In the genomic region with DNA sequence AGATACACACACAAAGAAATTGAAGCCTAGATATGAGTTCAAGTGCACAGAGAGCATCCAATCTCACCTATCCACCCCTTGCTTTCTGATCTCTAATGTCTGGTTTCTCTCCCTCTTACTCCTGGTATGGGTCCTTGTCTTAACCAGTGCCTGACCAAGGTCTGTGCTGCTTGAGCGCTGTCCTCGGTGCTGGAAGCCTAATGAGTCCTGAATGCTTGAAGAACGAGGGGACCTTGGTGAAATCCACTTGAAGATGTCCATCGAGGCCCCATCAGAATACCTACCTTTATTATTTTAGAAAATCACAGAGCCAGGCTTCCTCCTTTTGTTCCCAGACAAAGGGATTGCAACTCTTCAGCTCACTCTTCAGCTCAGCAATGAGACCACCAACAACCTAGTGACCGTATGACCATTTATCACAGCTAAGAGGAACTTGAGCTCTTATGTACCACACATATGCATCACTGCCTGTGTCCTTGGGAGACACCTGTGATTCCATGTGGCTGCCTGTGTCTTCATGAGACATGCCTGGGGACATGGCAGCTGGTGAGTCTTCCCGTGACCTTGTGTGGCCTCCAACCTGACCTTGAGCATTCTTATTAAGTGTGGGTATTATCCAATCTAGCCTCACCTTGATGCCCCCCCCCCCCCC, we compare ENCODE assay signal across 9 mouse cellular contexts. TPM values are rescaled to one million over a fixed set of nuclear protein-coding genes. Genes with fewer than 3 reads are reported as not detected.
DNase-seq lines count a peak whose midpoint lies in the region; ATAC-seq lines count a peak whose summit lies in the region.
"Had no signal": no experiment of that assay in that cellular context is flagged by ENCODE, and none has a peak within 500 bp of the region (broad histone marks: within the 10 kb centered on the region; RNA-seq: fewer than 3 reads in every experiment).

No protein-coding gene starts in this region.

- H3K27ac ChIP-seq in neural tube, embryonic 12.5 days: no peak overlapping the region

- H3K4me2 ChIP-seq in neural tube, embryonic 12.5 days (replicated peaks): peak overlapping the region; percentile 74

- H3K9ac ChIP-seq in neural tube, embryonic 12.5 days: peak overlapping the region; percentile 86; the same call in 1 of the 2 replicates

- no peaks in the 10 kb centered on the region for H3K36me3 ChIP-seq in neural tube, embryonic 12.5 days

- H3K27me3 ChIP-seq in neural tube, embryonic 12.5 days (replicated peaks): no peaks in the 10 kb centered on the region

- WGBS in neural tube, embryonic 12.5 days: 21% methylated on average over 6 of the region's 6 CpGs

- peak; percentile 16 for DNase-seq in cerebellum, adult 9-11 months
- DNase-seq in cerebellum, postnatal 10 days: no peak
- peak; percentile 50 for DNase-seq in 416B (ENCODE audit: low read depth)
- DNase-seq in embryo, embryonic 11.5 days (ENCODE audit: low read depth, low spot score): peak; percentile 63
- DNase-seq in kidney, postnatal 14 days: peak; percentile 39
- no peak for DNase-seq in layer of hippocampus, postnatal 14 days (ENCODE audit: low spot score in 2 of 2)
- DNase-seq in spleen, postnatal 36 days (ENCODE audit: low spot score in 2 of 2): no peak

- no peaks in the 10 kb centered on the region for H3K9me3 ChIP-seq in neural tube, embryonic 12.5 days

- ATAC-seq in neural tube, embryonic 12.5 days (ENCODE audit: low FRiP score, low read depth): 0 out of 2 replicates have a peak, but pooled peaks have one; percentile 23

- peak overlapping the region; percentile 73 for H3K4me3 ChIP-seq in neural tube, embryonic 12.5 days

- H3K4me1 ChIP-seq in neural tube, embryonic 12.5 days: peaks cover 23% of the 10 kb centered on the region

RNA-seq across cellular contexts. Expression of a gene that starts 0.4 kb away (rescaled TPM):
- 29.9 and 30.8 TPM in 2 replicates for polyA plus RNA-seq in neural tube, embryonic 12.5 days (2016; fragmentation: Nextera tagmentation; extraction: Ambion mirVana)
- total RNA-seq in layer of hippocampus, postnatal 14 days (2021): 100 to 1,000 TPM; 173 TPM
- polyA plus RNA-seq: liver, adult 2 months had no signal

RNA-seq across cellular contexts. Expression of a gene that starts 36.1 kb away (rescaled TPM):
- polyA plus RNA-seq in neural tube, embryonic 12.5 days (2016; fragmentation: Nextera tagmentation; extraction: Ambion mirVana): not detected in 2 replicates
- not detected for total RNA-seq in layer of hippocampus, postnatal 14 days (2021)
- total RNA-seq: liver, adult 2 months had no signal
- polyA plus RNA-seq: liver, adult 2 months had no signal

RNA-seq across cellular contexts. Expression of a gene that starts 53.7 kb away (rescaled TPM):
- not detected in 2 replicates for polyA plus RNA-seq in neural tube, embryonic 12.5 days (2016; fragmentation: Nextera tagmentation; extraction: Ambion mirVana)
- not detected for total RNA-seq in layer of hippocampus, postnatal 14 days (2021)
- total RNA-seq: liver, adult 2 months had no signal
- polyA plus RNA-seq: liver, adult 2 months had no signal

Comparison
In these comparisons a context has a peak if more than half of its experiments do, and no peak if none do; other contexts are left out.
1. DNase-seq: peak in cerebellum, adult 9-11 months (single experiment), 416B (single experiment), embryo, embryonic 11.5 days (single experiment) and kidney, postnatal 14 days (single experiment); none in cerebellum, postnatal 10 days (0 of 2), layer of hippocampus, postnatal 14 days (0 of 2) and spleen, postnatal 36 days (0 of 2).